Mouse (Mus musculus): Measurements from ENCODE around the gene Tecr.

DNA sequence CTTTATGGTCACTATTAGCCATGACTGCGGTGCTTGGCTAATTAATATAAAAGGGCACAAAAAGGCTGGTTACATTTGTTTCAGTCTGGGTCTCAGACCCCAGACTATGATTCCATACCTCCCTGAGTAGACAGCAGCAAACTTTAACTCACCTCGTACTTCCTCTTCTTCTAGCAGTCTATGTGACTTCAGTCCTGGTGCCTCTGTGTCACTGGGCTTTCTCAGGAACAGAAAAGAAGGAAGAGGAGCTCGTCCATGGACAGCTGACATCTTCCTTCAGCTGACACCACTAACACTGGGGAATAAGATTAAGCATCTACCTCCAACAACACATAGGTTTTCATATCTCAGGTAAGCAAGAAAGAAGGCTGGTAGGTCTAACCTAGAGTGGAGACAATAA lies 72.0 kb downstream of the Tecr start, which contains the start of gene Olfr370:
- TF ChIP-seq POLR2A (IDR thresholded peaks at IDR 0.05; ENCODE audit: low read depth, low read length) (no peak), CTCF (conservative IDR thresholded peaks at IDR 0.05; ENCODE audit: insufficient read depth, insufficient read length, low read depth, low read length) (no peak)

All from kidney, adult 2 months (tissue).